Comparison of ENCODE assay signal across 17 mouse cellular contexts in the genomic region with DNA sequence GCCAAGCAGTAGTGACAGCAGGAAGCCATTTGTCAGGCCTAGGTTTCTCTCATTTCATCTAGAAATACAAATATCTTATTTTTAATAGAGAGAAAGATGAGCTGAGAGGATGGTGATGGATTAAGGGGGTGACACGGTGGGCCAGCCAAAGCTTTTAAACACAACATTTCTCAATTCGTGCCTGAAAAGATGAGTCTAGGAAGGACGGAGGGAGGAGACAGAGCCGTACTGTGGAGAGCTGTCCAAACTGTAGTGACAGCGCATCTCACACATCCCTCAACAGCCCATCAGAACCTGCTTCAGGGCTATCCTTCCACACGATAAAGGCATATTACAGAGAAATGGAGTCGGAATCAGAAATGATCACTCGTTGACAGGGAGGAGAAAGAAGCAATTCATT.
"Had no signal": no experiment of that assay in that cellular context is flagged by ENCODE, and none has a peak within 500 bp of the region (broad histone marks: within the 10 kb centered on the region; RNA-seq: fewer than 3 reads in every experiment).

No protein-coding gene starts in this region.

- H3K4me2 ChIP-seq: intestine, embryonic 15.5 days; kidney, embryonic 15.5 days; limb, embryonic 13.5 days; liver, embryonic 12.5 days; liver, embryonic 15.5 days; midbrain, embryonic 11.5 days had no signal

- ATAC-seq: intestine, embryonic 15.5 days; liver, embryonic 12.5 days had no signal

- H3K27ac ChIP-seq: intestine, embryonic 15.5 days; kidney, embryonic 15.5 days; limb, embryonic 10.5 days; limb, embryonic 13.5 days; liver, embryonic 12.5 days; liver, embryonic 15.5 days; stomach, postnatal 0 days had no signal

- DNase-seq: kidney, adult 11 months; kidney, adult 8-10 months; kidney, postnatal 10 days; kidney, postnatal 36 days; layer of hippocampus, adult 9-11 months; liver; thymus, adult 2 months; thymus, postnatal 14 days; thymus, postnatal 4 days had no signal

- H3K9me3 ChIP-seq: intestine, embryonic 15.5 days; kidney, embryonic 15.5 days; limb, embryonic 10.5 days; limb, embryonic 13.5 days; liver, embryonic 12.5 days; liver, embryonic 15.5 days had no signal

- H3K4me3 ChIP-seq: intestine, embryonic 15.5 days; kidney, embryonic 15.5 days; limb, embryonic 10.5 days; limb, embryonic 13.5 days; liver, embryonic 12.5 days; liver, embryonic 15.5 days had no signal

- H3K36me3 ChIP-seq: intestine, embryonic 15.5 days; kidney, embryonic 15.5 days; limb, embryonic 10.5 days; limb, embryonic 13.5 days; liver, embryonic 12.5 days; liver, embryonic 15.5 days had no signal

- H3K27me3 ChIP-seq: intestine, embryonic 15.5 days; kidney, embryonic 15.5 days; limb, embryonic 13.5 days; liver, embryonic 12.5 days; liver, embryonic 15.5 days had no signal

- H3K4me1 ChIP-seq: intestine, embryonic 15.5 days; limb, embryonic 10.5 days; limb, embryonic 13.5 days; liver, embryonic 12.5 days; liver, embryonic 15.5 days had no signal

- H3K9ac ChIP-seq: intestine, embryonic 15.5 days; kidney, embryonic 15.5 days; limb, embryonic 13.5 days; liver, embryonic 12.5 days; liver, embryonic 15.5 days had no signal
